Mouse (Mus musculus): ENCODE data around the gene Hist2h3c1.

DNA sequence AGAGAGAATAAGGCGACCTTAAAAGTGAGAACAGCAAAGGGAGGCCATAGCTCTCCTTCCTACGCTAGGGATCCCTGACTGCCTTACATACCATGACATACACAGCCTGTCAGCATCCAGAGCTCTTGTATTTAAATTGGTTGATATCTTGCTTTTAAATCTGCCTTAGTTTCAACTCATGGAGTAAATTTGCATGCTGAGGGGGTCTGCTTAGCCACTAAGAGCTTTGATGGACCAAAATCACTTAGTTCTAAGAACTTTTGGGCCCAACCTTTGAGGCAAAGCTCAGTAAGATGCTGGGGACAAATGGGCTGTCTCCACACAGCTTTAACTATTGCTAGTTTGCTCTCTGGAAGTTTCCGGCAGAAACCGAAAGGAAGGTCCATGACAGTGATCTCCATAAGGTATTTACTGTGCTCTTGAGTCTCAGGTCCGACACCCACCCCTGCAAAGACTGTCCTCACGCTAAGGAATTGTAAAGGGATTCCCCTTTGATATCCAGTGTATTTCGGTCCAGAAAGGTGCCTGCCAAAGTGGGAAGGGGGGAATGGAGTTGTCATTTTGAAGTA is 9.1 kb upstream of the Hist2h3c1 start:
- TF ChIP-seq E2F4 (IDR thresholded peaks at IDR 0.05; ENCODE audit: insufficient read depth) (no peak), SRF (IDR thresholded peaks at IDR 0.05; ENCODE audit: control insufficient read depth, insufficient read length, low read depth) (no peak), CEBPB (IDR thresholded peaks at IDR 0.05; ENCODE audit: insufficient read depth, poor library complexity, severe bottlenecking) (no peak), TCF12 (IDR thresholded peaks at IDR 0.05; ENCODE audit: insufficient read depth, poor library complexity, severe bottlenecking) (no peak), MYOG (IDR thresholded peaks at IDR 0.05; ENCODE audit: control insufficient read depth in 1 of 3, insufficient read depth in 1 of 3, insufficient read length in 2 of 3, low read depth in 2 of 3) (no peak), USF1 (IDR thresholded peaks at IDR 0.05; ENCODE audit: low read depth) (no peak)

Data from myocyte (in vitro differentiated cells).